Mouse (Mus musculus) stomach, postnatal 0 days (tissue): ENCODE results near the gene Flcn.

Source experiments
- CTCF ChIP-seq: IDR thresholded peaks from 2 replicates; pipeline ENCODE4 v1.5.1; 2016; ENCODE audit warnings: antibody characterized with exemption, low read depth, mild to moderate bottlenecking, moderate library complexity
- EP300 ChIP-seq: optimal IDR thresholded peaks from 2 replicates; pipeline ENCODE3; 2016; ENCODE audit warnings: antibody characterized with exemption

GRCm38 (mm10) chr11:59821625-59822024, 11.8 kb upstream of the Flcn start:
- TF ChIP-seq EP300 (no peak), CTCF (no peak)
